Mouse (Mus musculus): ENCODE measurements around the gene Arg2. TPM values are rescaled to one million over a fixed set of nuclear protein-coding genes. Genes with fewer than 3 reads are reported as not detected.
"Not testable (repeated sequence)": the region's sequence is repeated elsewhere in the genome, so short reads cannot be mapped to it uniquely, and the experiment has no call there.

Gene Arg2
- polyA plus RNA-seq, 1 experiment from 2014 or later: 0.67 TPM

DNA sequence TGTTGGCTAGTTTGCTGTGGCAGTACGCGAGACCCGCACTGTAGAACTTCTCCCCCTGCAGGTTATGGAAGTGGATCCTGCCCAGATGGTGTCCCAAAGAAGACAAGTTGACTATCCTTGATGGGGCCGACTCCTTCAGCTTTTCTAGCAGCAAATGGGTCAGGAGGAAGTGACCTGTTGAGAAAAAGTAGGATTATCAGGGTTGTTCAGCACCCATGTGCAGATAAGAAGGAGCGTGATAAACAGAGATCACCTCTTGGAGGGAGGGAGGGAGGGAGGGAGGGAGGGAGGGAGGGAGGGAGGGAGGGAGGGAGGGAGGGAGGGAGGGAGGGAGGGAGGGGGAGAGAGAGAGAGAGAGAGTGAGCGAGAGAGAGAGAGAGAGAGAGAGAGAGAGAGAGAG is 54.6 kb downstream of the Arg2 start:
- ATAC-seq (replicated peaks; ENCODE audit: extremely low read depth, insufficient read depth, low FRiP score); H3K27me3 ChIP-seq (ENCODE audit: control insufficient read depth, insufficient read depth, low read length); H3K4me3 ChIP-seq (ENCODE audit: low read length); H3K4me2 ChIP-seq (ENCODE audit: low read depth, low read length); H3K27ac ChIP-seq (ENCODE audit: low read length); H3K9ac ChIP-seq (ENCODE audit: low read length); H3K9me3 ChIP-seq (replicated peaks; ENCODE audit: control insufficient read depth, low read length); H3K4me1 ChIP-seq (ENCODE audit: control insufficient read depth, insufficient read depth, low read length): not testable (repeated sequence)
- peaks cover 59% of the 10 kb centered on the region for H3K36me3 ChIP-seq (ENCODE audit: control insufficient read depth, insufficient read depth)
- 82% methylated on average over 4 of the region's 6 CpGs for whole genome bisulfite sequencing

GRCm38 (mm10) chr12:79190931-79191673 is 60.5 kb downstream of the Arg2 start:
- peak overlapping the region; percentile 98 for H3K4me2 ChIP-seq (ENCODE audit: low read depth, low read length)
- H3K27me3 ChIP-seq (ENCODE audit: control insufficient read depth, insufficient read depth, low read length): no peaks in the 10 kb centered on the region
- H3K27ac ChIP-seq (ENCODE audit: low read length): peak overlapping the region; percentile 52
- under 1% methylated on average over 18 of the region's 18 CpGs for WGBS
- H3K4me3 ChIP-seq (ENCODE audit: low read length): peak overlapping the region; percentile 68
- ATAC-seq (replicated peaks; ENCODE audit: extremely low read depth, insufficient read depth, low FRiP score): peak; percentile 68
- H3K9me3 ChIP-seq (replicated peaks; ENCODE audit: control insufficient read depth, low read length): no peaks in the 10 kb centered on the region
- peaks cover 15% of the 10 kb centered on the region for H3K36me3 ChIP-seq (ENCODE audit: control insufficient read depth, insufficient read depth)
- peak overlapping the region; percentile 82 for H3K9ac ChIP-seq (ENCODE audit: low read length)
- H3K4me1 ChIP-seq (ENCODE audit: control insufficient read depth, insufficient read depth, low read length): peaks cover 11% of the 10 kb centered on the region

DNA sequence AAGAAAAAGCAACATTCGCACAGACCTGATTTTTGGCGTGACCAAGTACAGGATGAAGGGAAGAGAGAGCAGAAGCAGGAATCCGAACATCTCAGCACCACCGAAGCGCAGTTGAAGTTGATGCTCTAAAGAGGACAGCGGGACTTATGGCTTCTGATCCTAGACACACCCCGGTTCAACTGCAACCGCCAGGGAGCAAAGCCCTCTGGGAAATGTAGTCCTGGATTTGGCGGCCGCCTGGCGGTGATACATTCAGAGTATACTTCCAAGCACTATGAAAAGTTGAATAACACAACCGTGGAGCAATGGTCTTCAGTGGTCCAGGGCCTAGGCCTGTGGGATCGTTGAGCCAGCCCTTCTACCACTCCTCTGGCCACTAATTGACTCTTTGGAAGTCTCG is 61.1 kb downstream of the Arg2 start:
- Histone ChIP-seq H3K27me3 (ENCODE audit: control insufficient read depth, insufficient read depth, low read length) (no peaks in the 10 kb centered on the region), H3K4me1 (ENCODE audit: control insufficient read depth, insufficient read depth, low read length) (peaks cover 11% of the 10 kb centered on the region), H3K4me3 (ENCODE audit: low read length) (peak overlapping the region; percentile 68), H3K9ac (ENCODE audit: low read length) (peak overlapping the region; percentile 82), H3K9me3 (replicated peaks; ENCODE audit: control insufficient read depth, low read length) (no peaks in the 10 kb centered on the region), H3K27ac (ENCODE audit: low read length) (no peak overlapping the region; the same call in none of the 2 replicates), H3K36me3 (ENCODE audit: control insufficient read depth, insufficient read depth) (peaks cover 11% of the 10 kb centered on the region), H3K4me2 (ENCODE audit: low read depth, low read length) (peak overlapping the region; percentile 98)
- ATAC-seq (replicated peaks; ENCODE audit: extremely low read depth, insufficient read depth, low FRiP score): peak; percentile 86
- WGBS: 6% methylated on average over 14 of the region's 14 CpGs

DNA sequence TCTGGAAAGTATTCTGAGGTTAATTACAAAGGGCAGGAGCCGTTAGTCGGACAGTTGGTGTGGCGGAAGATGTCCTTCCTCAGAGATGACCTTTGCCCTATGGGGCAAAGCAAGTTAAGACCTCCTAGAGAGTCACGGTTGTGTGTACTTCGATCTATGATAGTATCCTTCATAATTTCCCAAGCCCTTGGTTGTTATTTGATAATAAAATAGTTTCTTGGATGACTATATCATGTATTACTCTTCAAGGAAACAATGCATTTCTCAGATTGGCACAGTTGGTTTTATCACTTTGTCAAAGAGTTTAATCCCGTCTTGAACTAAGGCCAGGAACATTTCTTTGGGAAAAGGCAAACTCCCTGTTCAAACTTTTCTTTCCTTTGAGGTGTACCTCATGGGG is 61.6 kb downstream of the Arg2 start, which contains the start of gene Rdh11:
Rdh11 (minus strand) TSS at position 101 of the 400 bp plus-strand sequence.
- no peaks in the 10 kb centered on the region for H3K27me3 ChIP-seq (ENCODE audit: control insufficient read depth, insufficient read depth, low read length)
- H3K9ac ChIP-seq (ENCODE audit: low read length): peak within 1 kb of the TSS; percentile 82
- no peaks in the 10 kb centered on the region for H3K9me3 ChIP-seq (replicated peaks; ENCODE audit: control insufficient read depth, low read length)
- H3K4me2 ChIP-seq (ENCODE audit: low read depth, low read length): peak within 1 kb of the TSS; percentile 98
- peaks cover 11% of the 10 kb centered on the region for H3K36me3 ChIP-seq (ENCODE audit: control insufficient read depth, insufficient read depth)
- peaks cover 11% of the 10 kb centered on the region for H3K4me1 ChIP-seq (ENCODE audit: control insufficient read depth, insufficient read depth, low read length)
- peak within 1 kb of the TSS; percentile 68 for H3K4me3 ChIP-seq (ENCODE audit: low read length)
- peak within 1 kb of the TSS; percentile 52 for H3K27ac ChIP-seq (ENCODE audit: low read length)
- ATAC-seq (replicated peaks; ENCODE audit: extremely low read depth, insufficient read depth, low FRiP score): 0 out of 2 replicates have a peak, but pooled peaks have one; percentile 1
- 60% methylated on average over 6 of the region's 6 CpGs for WGBS

DNA sequence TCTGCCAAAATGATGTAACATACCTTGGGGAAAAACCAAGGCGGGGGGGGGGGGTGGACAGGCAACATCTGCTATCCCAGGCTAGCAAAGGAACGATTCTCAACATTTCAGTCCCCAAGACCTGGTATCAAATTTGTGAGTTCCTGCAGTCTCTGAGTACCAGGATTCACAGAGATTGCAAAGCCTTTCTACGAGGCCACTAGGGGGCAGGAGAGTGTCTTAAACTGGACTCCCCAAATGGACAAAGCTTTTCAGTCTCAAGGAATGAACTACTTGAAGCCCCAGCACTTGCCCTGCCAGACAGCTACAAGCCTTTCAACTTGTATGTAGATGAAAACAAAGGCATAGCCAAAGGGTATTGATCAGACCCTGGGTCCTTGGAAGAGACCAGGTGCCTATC is 62.9 kb downstream of the Arg2 start:
- Histone ChIP-seq H3K36me3 (ENCODE audit: control insufficient read depth, insufficient read depth) (peaks cover under 1% of the 10 kb centered on the region; the same call in 1 of the 2 replicates), H3K9me3 (replicated peaks; ENCODE audit: control insufficient read depth, low read length) (no peaks in the 10 kb centered on the region), H3K27me3 (ENCODE audit: control insufficient read depth, insufficient read depth, low read length) (no peaks in the 10 kb centered on the region), H3K4me2 (ENCODE audit: low read depth, low read length) (no peak overlapping the region), H3K4me3 (ENCODE audit: low read length) (no peak overlapping the region), H3K9ac (ENCODE audit: low read length) (no peak overlapping the region), H3K4me1 (ENCODE audit: control insufficient read depth, insufficient read depth, low read length) (peaks cover 11% of the 10 kb centered on the region), H3K27ac (ENCODE audit: low read length) (no peak overlapping the region)
- ATAC-seq (replicated peaks; ENCODE audit: extremely low read depth, insufficient read depth, low FRiP score): no peak
- WGBS: 1% methylated on average over 3 of the region's 3 CpGs

GRCm38 (mm10) chr12:79197105-79197504 is 66.5 kb downstream of the Arg2 start:
- no peaks in the 10 kb centered on the region for H3K9me3 ChIP-seq (replicated peaks; ENCODE audit: control insufficient read depth, low read length)
- WGBS: 71% methylated on average over 5 of the region's 5 CpGs
- no peak overlapping the region for H3K4me2 ChIP-seq (ENCODE audit: low read depth, low read length)
- no peaks in the 10 kb centered on the region for H3K4me1 ChIP-seq (ENCODE audit: control insufficient read depth, insufficient read depth, low read length)
- no peak overlapping the region for H3K9ac ChIP-seq (ENCODE audit: low read length)
- no peak overlapping the region for H3K27ac ChIP-seq (ENCODE audit: low read length)
- H3K4me3 ChIP-seq (ENCODE audit: low read length): no peak overlapping the region
- no peaks in the 10 kb centered on the region for H3K36me3 ChIP-seq (ENCODE audit: control insufficient read depth, insufficient read depth)
- no peaks in the 10 kb centered on the region for H3K27me3 ChIP-seq (ENCODE audit: control insufficient read depth, insufficient read depth, low read length)
- no peak for ATAC-seq (replicated peaks; ENCODE audit: extremely low read depth, insufficient read depth, low FRiP score)

- H3K9me3 ChIP-seq (replicated peaks; ENCODE audit: control insufficient read depth, low read length): no peaks in the 10 kb centered on the region
- ATAC-seq (replicated peaks; ENCODE audit: extremely low read depth, insufficient read depth, low FRiP score): no peak
- H3K4me1 ChIP-seq (ENCODE audit: control insufficient read depth, insufficient read depth, low read length): no peaks in the 10 kb centered on the region
- no peak overlapping the region for H3K4me2 ChIP-seq (ENCODE audit: low read depth, low read length)
- H3K9ac ChIP-seq (ENCODE audit: low read length): no peak overlapping the region
- WGBS: 67% methylated on average over 3 of the region's 3 CpGs
- H3K4me3 ChIP-seq (ENCODE audit: low read length): no peak overlapping the region
- H3K27ac ChIP-seq (ENCODE audit: low read length): no peak overlapping the region
- no peaks in the 10 kb centered on the region for H3K27me3 ChIP-seq (ENCODE audit: control insufficient read depth, insufficient read depth, low read length)
- no peaks in the 10 kb centered on the region for H3K36me3 ChIP-seq (ENCODE audit: control insufficient read depth, insufficient read depth)
Measured at GRCm38 (mm10) chr12:79201882-79202281, 71.3 kb downstream of the Arg2 start.

Other genes with a start within 250 kb of the Arg2 start
- 2.3 and 2.4 TPM in 2 replicates for gene Plek2, start 223.8 kb upstream of the Arg2 start, polyA plus RNA-seq (2015; fragmentation: Nextera tagmentation; extraction: Ambion mirVana)
- gene Tmem229b, start 123.2 kb upstream of the Arg2 start, polyA plus RNA-seq (2015; fragmentation: Nextera tagmentation; extraction: Ambion mirVana): 3.9 and 4.7 TPM in 2 replicates
- gene Plekhh1, start 101.6 kb upstream of the Arg2 start, polyA plus RNA-seq (2015; fragmentation: Nextera tagmentation; extraction: Ambion mirVana): 1.8 and 2.8 TPM in 2 replicates
- 12.2 and 15.3 TPM in 2 replicates for gene Pigh, start 41.1 kb upstream of the Arg2 start, polyA plus RNA-seq (2015; fragmentation: Nextera tagmentation; extraction: Ambion mirVana)
- 85.3 and 98.8 TPM in 2 replicates for gene Vti1b, start 41.9 kb downstream of the Arg2 start, polyA plus RNA-seq (2015; fragmentation: Nextera tagmentation; extraction: Ambion mirVana)
- 13.2 and 13.8 TPM in 2 replicates for gene Rdh11, start 61.5 kb downstream of the Arg2 start, polyA plus RNA-seq (2015; fragmentation: Nextera tagmentation; extraction: Ambion mirVana)
- gene Rdh12, start 78.1 kb downstream of the Arg2 start, polyA plus RNA-seq (2015; fragmentation: Nextera tagmentation; extraction: Ambion mirVana): 0.71 and 1.1 TPM in 2 replicates
- 8.7 and 9.2 TPM in 2 replicates for gene Zfyve26, start 165.5 kb downstream of the Arg2 start, polyA plus RNA-seq (2015; fragmentation: Nextera tagmentation; extraction: Ambion mirVana)
- 5.0 and 5.3 TPM in 2 replicates for gene Rad51b, start 166.5 kb downstream of the Arg2 start, polyA plus RNA-seq (2015; fragmentation: Nextera tagmentation; extraction: Ambion mirVana)